Mouse (Mus musculus) bone marrow, adult 2 months (tissue): ENCODE data around the gene Med21.

Experiments
- CTCF ChIP-seq: fragments of 200-500 bp; IDR thresholded peaks from 2 replicates; pipeline ENCODE4 v1.5.1; 2011; ENCODE audit warnings: low read length, control low read depth; ENCODE audit not compliant: control insufficient read depth, insufficient read depth
- POLR2A ChIP-seq: fragments of 200-500 bp; IDR thresholded peaks from 2 replicates; pipeline ENCODE4 v1.6.1; 2011; ENCODE audit warnings: low read depth, mild to moderate bottlenecking, control low read depth, low read length, borderline replicate concordance; ENCODE audit not compliant: control insufficient read depth

DNA sequence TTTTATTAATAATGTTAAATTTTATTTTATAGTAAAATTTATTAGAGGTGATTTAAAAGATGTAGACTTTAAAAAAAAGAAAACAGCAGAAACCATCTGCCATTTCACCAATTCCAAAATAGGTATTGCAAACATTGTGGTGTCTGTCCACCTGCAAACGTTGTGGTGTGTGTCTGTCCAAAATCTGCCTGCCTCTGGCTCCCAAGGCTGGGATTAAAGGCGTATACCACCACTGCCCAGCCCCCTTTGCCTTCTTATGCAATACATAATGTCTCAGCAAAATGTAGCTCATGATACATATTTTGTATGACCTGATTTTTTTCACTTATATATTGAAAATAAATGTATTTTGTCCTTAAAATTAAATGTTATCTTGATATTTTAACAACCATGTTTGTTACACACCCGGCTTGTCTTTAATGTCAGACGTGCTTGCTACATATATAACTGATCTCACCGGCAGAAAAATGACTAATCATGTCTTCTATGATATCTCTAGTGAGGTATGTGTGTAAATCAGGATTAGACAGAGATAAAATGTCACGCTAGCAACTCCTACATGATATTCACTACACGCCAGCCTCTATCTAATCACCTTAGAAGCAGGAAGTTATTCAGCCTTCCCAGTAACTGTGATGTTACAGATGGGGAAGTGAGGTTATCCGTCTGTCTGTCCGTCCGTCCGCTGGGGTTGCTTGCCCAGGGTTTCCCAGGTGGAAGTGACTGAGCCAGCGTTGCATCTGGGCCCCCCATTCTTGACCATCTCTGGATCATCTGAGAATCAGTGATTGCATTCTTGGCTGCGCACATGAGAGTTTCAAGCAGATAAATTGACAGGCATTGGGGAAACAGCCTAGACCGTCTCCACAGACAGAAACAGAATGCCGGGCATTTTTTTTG, 28.9 kb downstream of the Med21 start:
- TF ChIP-seq POLR2A: no peak
- TF ChIP-seq CTCF: no peak
